ENCODE assay signal across 19 mouse cellular contexts in genomic region chr1:164881891-164882290, GRCm38 (mm10). TPM values are rescaled to one million over a fixed set of nuclear protein-coding genes. Genes with fewer than 3 reads are reported as not detected.
"Had no signal": no experiment of that assay in that cellular context is flagged by ENCODE, and none has a peak within 500 bp of the region (broad histone marks: within the 10 kb centered on the region; RNA-seq: fewer than 3 reads in every experiment).

No protein-coding gene starts in this region.

- H3K9ac ChIP-seq: limb, embryonic 13.5 days; liver, embryonic 15.5 days; lung, embryonic 14.5 days had no signal

- H3K27ac ChIP-seq: layer of hippocampus, adult 2 months; limb, embryonic 13.5 days; liver, embryonic 15.5 days had no signal

- DNase-seq: kidney, adult 11 months; kidney, adult 9 months; kidney, postnatal 10 days; kidney, postnatal 4 days; left cerebral cortex, postnatal 4 days; lung, embryonic 14.5 days; lung, postnatal 10 days; lung, postnatal 4 days; right cerebral cortex, adult 18-20 months; right cerebral cortex, postnatal 25 days had no signal

- H3K4me1 ChIP-seq: limb, embryonic 13.5 days; liver, embryonic 15.5 days had no signal

- ATAC-seq: midbrain, embryonic 16.5 days had no signal

- H3K27me3 ChIP-seq: limb, embryonic 13.5 days; liver, embryonic 15.5 days had no signal

- H3K4me3 ChIP-seq: layer of hippocampus, adult 2 months; limb, embryonic 13.5 days; liver, embryonic 15.5 days had no signal

- H3K9me3 ChIP-seq: limb, embryonic 13.5 days; liver, embryonic 15.5 days had no signal

- H3K36me3 ChIP-seq: limb, embryonic 13.5 days; liver, embryonic 15.5 days had no signal

- H3K4me2 ChIP-seq: limb, embryonic 13.5 days; liver, embryonic 15.5 days; lung, embryonic 14.5 days; midbrain, embryonic 11.5 days had no signal

RNA-seq across cellular contexts. Expression of gene Xcl1, which starts 53.4 kb away (rescaled TPM):
- total RNA-seq: layer of hippocampus, adult 2 months; layer of hippocampus, postnatal 10 days; left cerebral cortex, postnatal 10 days; left cerebral cortex, postnatal 4 days had no signal
- polyA plus RNA-seq: limb, embryonic 13.5 days; liver, embryonic 15.5 days; lung, embryonic 14.5 days; midbrain, embryonic 11.5 days; midbrain, embryonic 16.5 days; neural tube, embryonic 14.5 days; stomach, embryonic 14.5 days had no signal
